Mouse (Mus musculus) stomach, embryonic 15.5 days (tissue): ENCODE measurements around the gene Ifit2. TPM values are rescaled to one million over a fixed set of nuclear protein-coding genes. Genes with fewer than 3 reads are reported as not detected.
"Not testable (repeated sequence)": the region's sequence is repeated elsewhere in the genome, so short reads cannot be mapped to it uniquely, and the experiment has no call there.

Experiments
- ATAC-seq: fragments of 200-750 bp; cut with Nextera tagmentation; 2 replicates; pipeline ENCODE4 v1.8.0; 2017; ENCODE audit warnings: low read depth, moderate number of reproducible peaks, moderate TSS enrichment; ENCODE audit not compliant: insufficient read depth, low FRiP score
- H3K27ac ChIP-seq: fragments of 300-500 bp; sonication (generic); 2 replicates; pipeline ENCODE4 v1.5.1; 2015; ENCODE audit warnings: mild to moderate bottlenecking, inconsistent platforms
- H3K27me3 ChIP-seq: fragments of 300-500 bp; sonication (generic); replicated peaks from 2 replicates; pipeline ENCODE4 v1.6.1; 2015; ENCODE audit warnings: inconsistent platforms
- H3K36me3 ChIP-seq: fragments of 300-500 bp; sonication (generic); 2 replicates; pipeline ENCODE4 v1.6.1; 2015; ENCODE audit warnings: inconsistent platforms
- H3K4me1 ChIP-seq: fragments of 300-500 bp; sonication (generic); 2 replicates; pipeline ENCODE4 v1.6.1; 2015; ENCODE audit warnings: inconsistent platforms
- H3K4me2 ChIP-seq: fragments of 300-500 bp; sonication (generic); 2 replicates; pipeline ENCODE4 v1.6.1; 2015; ENCODE audit warnings: mild to moderate bottlenecking, inconsistent platforms
- H3K4me3 ChIP-seq: fragments of 300-500 bp; sonication (generic); replicated peaks from 2 replicates; pipeline ENCODE4 v1.5.1; 2015; ENCODE audit warnings: inconsistent platforms
- H3K9ac ChIP-seq: fragments of 300-500 bp; sonication (generic); 2 replicates; pipeline ENCODE4 v1.6.1; 2015; ENCODE audit warnings: inconsistent platforms
- H3K9me3 ChIP-seq: fragments of 300-500 bp; sonication (generic); 2 replicates; pipeline ENCODE4 v1.6.1; 2016; ENCODE audit warnings: inconsistent platforms
- WGBS: fragments of 180-500 bp; shearing (Covaris S2); methylation state at CpG from one replicate; pipeline ENCODE4 v1.1.7; 2015; 5-methylcytosine and 5-hydroxymethylcytosine counted together
- polyA plus RNA-seq: library from polyadenylated mRNA; unstranded; fragments of >200 nt; fragmentation: Nextera tagmentation; extraction: Ambion mirVana; gene quantifications from 2 replicates; pipeline ENCODE4 v1.2.1, GENCODE M21; 2015

Gene Ifit2
- polyA plus RNA-seq, 1 experiment from 2014 or later: 6.2 TPM

- H3K27ac ChIP-seq, ATAC-seq, H3K9ac ChIP-seq, H3K27me3 ChIP-seq, H3K4me3 ChIP-seq, H3K4me1 ChIP-seq, H3K9me3 ChIP-seq, H3K4me2 ChIP-seq, H3K36me3 ChIP-seq: not testable (repeated sequence)
- 86% methylated on average over 2 of the region's 2 CpGs for WGBS
Observed at GRCm38 (mm10) chr19:34582696-34583095, 32.2 kb downstream of the Ifit2 start.

- not testable (repeated sequence) for H3K9me3 ChIP-seq, H3K36me3 ChIP-seq, ATAC-seq, H3K4me2 ChIP-seq, H3K27me3 ChIP-seq, H3K27ac ChIP-seq, H3K9ac ChIP-seq, H3K4me3 ChIP-seq, H3K4me1 ChIP-seq
- 46% methylated on average over 2 of the region's 2 CpGs for WGBS
Observed at GRCm38 (mm10) chr19:34583126-34583766, 32.8 kb downstream of the Ifit2 start, which contains the start of gene Ifit3. Ifit3 (plus strand) TSS chr19:34583531.

- not testable (repeated sequence) for H3K4me3 ChIP-seq, H3K4me1 ChIP-seq, H3K9ac ChIP-seq, H3K36me3 ChIP-seq, H3K4me2 ChIP-seq, H3K9me3 ChIP-seq, ATAC-seq, H3K27me3 ChIP-seq, H3K27ac ChIP-seq
- 61% methylated on average over 5 of the region's 5 CpGs for WGBS
Observed at GRCm38 (mm10) chr19:34585740-34586458, 35.4 kb downstream of the Ifit2 start.

- not testable (repeated sequence) for H3K4me1 ChIP-seq, H3K9ac ChIP-seq, H3K27me3 ChIP-seq, H3K4me2 ChIP-seq, H3K9me3 ChIP-seq, H3K4me3 ChIP-seq, H3K36me3 ChIP-seq, ATAC-seq, H3K27ac ChIP-seq
- 70% methylated on average over 8 of the region's 12 CpGs for WGBS
Observed at GRCm38 (mm10) chr19:34587898-34588692, 37.6 kb downstream of the Ifit2 start.

- H3K9me3 ChIP-seq: no peaks in the 10 kb centered on the region
- H3K4me3 ChIP-seq: no peak overlapping the region
- H3K9ac ChIP-seq: no peak overlapping the region
- H3K27me3 ChIP-seq: no peaks in the 10 kb centered on the region
- no peak overlapping the region for H3K27ac ChIP-seq
- H3K4me2 ChIP-seq: no peak overlapping the region
- no peaks in the 10 kb centered on the region for H3K36me3 ChIP-seq
- ATAC-seq: no peak
- no peaks in the 10 kb centered on the region for H3K4me1 ChIP-seq
Observed at GRCm38 (mm10) chr19:34588959-34589358, 38.5 kb downstream of the Ifit2 start.

- ATAC-seq: no peak
- no peak overlapping the region for H3K4me2 ChIP-seq
- no peak overlapping the region for H3K27ac ChIP-seq
- no peak overlapping the region for H3K9ac ChIP-seq
- H3K4me1 ChIP-seq: no peaks in the 10 kb centered on the region
- H3K9me3 ChIP-seq: no peaks in the 10 kb centered on the region
- H3K36me3 ChIP-seq: no peaks in the 10 kb centered on the region
- 84% methylated on average over 2 of the region's 2 CpGs for WGBS
- no peak overlapping the region for H3K4me3 ChIP-seq
- no peaks in the 10 kb centered on the region for H3K27me3 ChIP-seq
Observed at GRCm38 (mm10) chr19:34593456-34593855, 43.0 kb downstream of the Ifit2 start.

- not testable (repeated sequence) for H3K4me2 ChIP-seq, H3K27me3 ChIP-seq, H3K4me3 ChIP-seq, H3K4me1 ChIP-seq, H3K36me3 ChIP-seq, H3K27ac ChIP-seq, H3K9ac ChIP-seq, H3K9me3 ChIP-seq, ATAC-seq
- 80% methylated on average over 3 of the region's 3 CpGs for WGBS
Observed at GRCm38 (mm10) chr19:34594523-34594922, 44.0 kb downstream of the Ifit2 start.

- no peak for ATAC-seq
- Histone ChIP-seq H3K9ac (no peak overlapping the region), H3K4me2 (no peak overlapping the region), H3K27ac (no peak overlapping the region), H3K4me3 (no peak overlapping the region), H3K27me3 (no peaks in the 10 kb centered on the region), H3K4me1 (no peaks in the 10 kb centered on the region), H3K36me3 (no peaks in the 10 kb centered on the region), H3K9me3 (no peaks in the 10 kb centered on the region)
Observed at GRCm38 (mm10) chr19:34596811-34597210, 46.3 kb downstream of the Ifit2 start.

GRCm38 (mm10) chr19:34598341-34598740 is 47.8 kb downstream of the Ifit2 start:
- no peaks in the 10 kb centered on the region for H3K27me3 ChIP-seq
- whole genome bisulfite sequencing: 80% methylated on average over 2 of the region's 2 CpGs
- no peak overlapping the region for H3K4me2 ChIP-seq
- no peak overlapping the region for H3K4me3 ChIP-seq
- H3K9ac ChIP-seq: no peak overlapping the region
- H3K9me3 ChIP-seq: no peaks in the 10 kb centered on the region
- no peaks in the 10 kb centered on the region for H3K4me1 ChIP-seq
- H3K27ac ChIP-seq: no peak overlapping the region
- ATAC-seq: no peak
- no peaks in the 10 kb centered on the region for H3K36me3 ChIP-seq

- H3K27ac ChIP-seq, H3K4me1 ChIP-seq, H3K9me3 ChIP-seq, ATAC-seq, H3K9ac ChIP-seq, H3K27me3 ChIP-seq, H3K36me3 ChIP-seq, H3K4me2 ChIP-seq, H3K4me3 ChIP-seq: not testable (repeated sequence)
Observed at GRCm38 (mm10) chr19:34599250-34599649, 48.8 kb downstream of the Ifit2 start.

GRCm38 (mm10) chr19:34601888-34602287 is 51.4 kb downstream of the Ifit2 start, which contains the start of gene Ifit1bl1:
Ifit1bl1 (minus strand) TSS chr19:34601956.
- H3K27me3 ChIP-seq, H3K4me2 ChIP-seq, ATAC-seq, H3K9ac ChIP-seq, H3K4me1 ChIP-seq, H3K27ac ChIP-seq, H3K9me3 ChIP-seq, H3K36me3 ChIP-seq, H3K4me3 ChIP-seq: not testable (repeated sequence)
- WGBS: 38% methylated on average over 1 of the region's 1 CpGs

GRCm38 (mm10) chr19:34605472-34605871 is 55.0 kb downstream of the Ifit2 start:
- WGBS: 89% methylated on average over 3 of the region's 3 CpGs

More at GRCm38 (mm10) chr19:34605472-34605871, 55.0 kb downstream of the Ifit2 start:
- Histone ChIP-seq H3K9ac (no peak overlapping the region), H3K4me2 (no peak overlapping the region), H3K27me3 (no peaks in the 10 kb centered on the region), H3K36me3 (no peaks in the 10 kb centered on the region), H3K9me3 (no peaks in the 10 kb centered on the region), H3K27ac (no peak overlapping the region), H3K4me1 (no peaks in the 10 kb centered on the region), H3K4me3 (no peak overlapping the region)
- no peak for ATAC-seq
